Mouse (Mus musculus): ENCODE data around the gene Rsad1.

Rsad1 gene

DNA sequence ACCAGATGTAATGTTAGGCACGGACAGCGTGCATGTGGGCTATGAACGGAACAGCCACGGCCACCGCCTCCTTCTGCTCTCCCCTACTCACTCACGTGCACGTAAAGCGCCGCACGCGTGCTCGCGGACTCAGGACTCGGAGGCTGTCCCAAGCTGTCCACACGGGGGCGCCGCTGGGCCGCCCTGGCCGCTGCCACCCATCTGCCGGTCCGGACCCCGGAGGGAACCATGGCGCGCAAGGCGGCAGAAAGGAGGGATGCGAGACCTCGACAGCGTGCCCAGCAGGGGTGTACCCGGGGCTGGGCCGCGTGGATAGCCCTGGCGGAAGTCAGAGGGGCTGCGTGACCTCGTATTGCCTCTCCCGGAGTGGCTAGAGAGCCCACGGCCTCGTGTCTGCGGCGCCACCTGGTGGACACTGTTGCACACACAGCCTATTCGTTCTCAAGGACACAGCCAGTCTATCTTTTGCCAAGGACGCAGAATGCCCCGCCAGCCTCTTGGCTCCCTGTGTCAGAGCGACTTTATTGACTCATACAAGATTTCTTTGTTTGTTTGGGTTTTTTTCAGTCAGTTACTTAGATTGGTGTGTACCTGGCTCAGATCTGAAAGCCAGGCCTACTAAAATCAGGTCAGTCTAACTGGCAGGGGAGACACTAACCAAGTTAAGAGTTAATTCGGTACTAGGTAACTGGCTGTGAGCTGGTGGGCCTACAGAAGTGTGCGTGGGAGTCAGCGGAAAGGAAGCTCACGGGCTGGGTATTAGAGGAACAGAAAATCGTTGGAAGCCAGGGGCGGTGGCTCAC, at the start of gene Rsad1:
Gene Rsad1, minus strand, starts transcription at position 368 of the 803 bp plus-strand sequence.
- DNase-seq (ENCODE audit: low read depth, low spot score), result peak; percentile 97

GRCm38 (mm10) chr11:94598437-94599120, 49.5 kb upstream of the Rsad1 start:
- no peak for DNase-seq (ENCODE audit: low read depth, low spot score)

DNA sequence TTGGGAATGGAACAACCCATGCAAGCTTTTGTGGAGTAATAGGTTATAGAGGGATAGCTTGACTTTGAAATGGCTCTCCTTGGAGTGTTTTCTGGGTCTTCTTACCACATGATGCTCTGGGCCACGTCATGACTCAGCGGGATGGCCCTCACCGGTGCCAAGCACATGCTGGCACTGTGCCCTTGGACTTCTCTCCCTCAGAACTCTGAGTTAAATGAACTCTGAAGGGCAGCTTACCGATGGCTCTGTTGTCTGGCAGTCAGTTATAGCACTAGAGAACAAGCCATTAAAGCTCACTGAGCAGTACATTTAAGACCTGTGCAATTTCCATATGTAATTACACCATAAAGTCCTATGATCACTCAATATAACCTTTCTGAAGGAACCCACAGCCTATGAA, 48.3 kb upstream of the Rsad1 start:
- DNase-seq (ENCODE audit: low read depth, low spot score), result peak; percentile 74

- DNase-seq (ENCODE audit: low read depth, low spot score), result peak; percentile 34
These were observed 47.3 kb upstream of the Rsad1 start for GRCm38 (mm10) chr11:94596311-94596852.

GRCm38 (mm10) chr11:94587511-94587910, 38.5 kb upstream of the Rsad1 start:
- DNase-seq (ENCODE audit: low read depth, low spot score), result no peak

DNA sequence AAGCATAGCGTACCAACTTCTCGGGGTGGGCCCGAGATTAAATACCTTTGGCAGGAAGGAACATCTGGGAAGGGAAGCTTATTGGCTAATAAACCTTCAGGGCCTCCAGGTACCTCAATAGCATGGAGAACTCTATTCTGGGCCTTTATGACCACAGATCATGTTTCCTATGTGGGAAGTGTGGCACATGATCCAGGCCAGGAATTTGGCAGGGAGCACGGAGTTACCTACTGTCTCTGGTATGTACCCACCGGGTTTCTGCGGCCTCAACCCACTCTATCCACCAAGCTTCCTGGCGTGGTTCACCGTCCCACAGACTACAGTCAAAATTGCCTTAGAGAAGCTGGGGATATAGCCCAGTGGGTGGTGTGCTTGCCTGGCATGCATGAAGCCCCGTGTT, 36.0 kb upstream of the Rsad1 start:
- no peak for DNase-seq (ENCODE audit: low read depth, low spot score)

DNA sequence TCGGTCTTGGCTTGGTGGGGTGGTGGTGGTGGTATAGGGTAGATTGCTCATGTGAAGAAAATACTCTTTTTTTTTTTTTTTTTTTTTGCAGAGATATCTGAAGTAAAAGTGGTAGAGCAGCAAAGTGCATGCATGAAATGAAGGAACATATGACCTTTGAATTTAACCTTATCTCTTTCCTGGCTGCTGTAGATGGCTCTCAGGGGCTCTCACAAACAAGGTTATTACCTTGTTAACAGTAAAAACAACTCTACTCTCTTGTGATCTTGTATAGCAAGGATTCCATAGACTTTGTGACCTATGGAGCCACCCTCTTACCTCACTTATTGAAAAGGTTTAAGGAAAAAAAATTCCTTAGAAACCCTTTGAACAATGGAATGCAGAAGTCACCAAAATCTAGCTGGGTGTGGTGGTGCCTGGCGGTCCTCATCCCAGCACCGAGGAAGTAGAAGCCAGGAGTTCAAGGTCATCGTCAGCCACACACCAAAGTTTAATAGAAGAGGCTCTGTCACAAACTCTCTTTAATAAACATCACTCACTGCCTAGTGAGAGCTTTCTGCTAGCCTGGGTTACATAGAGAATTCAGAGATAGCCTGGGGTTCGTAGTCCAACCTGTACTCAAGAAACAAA, 31.2 kb upstream of the Rsad1 start:
- DNase-seq (ENCODE audit: low read depth, low spot score), result no peak

DNA sequence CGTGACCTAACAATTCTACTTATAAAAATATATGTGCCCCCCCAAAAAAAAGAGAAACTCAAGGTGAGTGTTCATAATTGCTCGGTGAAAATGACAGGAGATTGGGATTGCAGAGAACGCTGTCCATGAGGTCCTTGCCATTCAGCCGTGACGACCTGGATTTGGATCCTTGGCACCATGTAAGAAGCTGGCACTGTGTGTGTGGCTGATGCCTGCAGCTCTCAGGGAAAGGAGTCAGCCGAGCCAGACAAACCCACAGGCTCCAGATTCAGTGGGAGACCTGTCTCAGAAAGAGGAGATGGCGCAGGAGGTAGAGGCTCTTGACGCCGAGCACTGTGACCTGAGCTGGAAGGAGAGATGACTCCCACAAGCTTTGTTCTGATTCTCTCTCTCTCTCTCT, 27.3 kb upstream of the Rsad1 start:
- no peak for DNase-seq (ENCODE audit: low read depth, low spot score)

- DNase-seq (ENCODE audit: low read depth, low spot score), result no peak
These were observed 26.0 kb upstream of the Rsad1 start for GRCm38 (mm10) chr11:94575036-94575435.

DNA sequence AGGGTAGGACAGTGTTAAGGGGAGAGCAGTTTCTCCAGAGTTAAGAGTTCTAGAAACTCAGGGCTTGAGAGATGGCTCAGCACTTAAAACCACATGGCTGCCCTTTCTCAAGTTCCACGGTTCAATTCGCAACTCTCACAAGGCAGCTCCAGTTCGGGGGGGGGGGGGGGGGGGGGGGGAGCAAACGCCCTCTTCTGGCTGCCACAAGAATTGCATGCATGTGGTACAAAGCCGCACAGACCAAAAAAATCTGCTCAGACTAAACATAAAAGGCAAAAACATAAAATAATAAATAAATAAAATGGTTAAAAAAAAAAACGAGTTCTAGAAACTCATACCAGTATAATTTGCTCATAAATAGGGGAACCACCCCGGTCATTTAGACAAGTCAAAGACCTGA, 25.5 kb upstream of the Rsad1 start:
- no peak for DNase-seq (ENCODE audit: low read depth, low spot score)

DNA sequence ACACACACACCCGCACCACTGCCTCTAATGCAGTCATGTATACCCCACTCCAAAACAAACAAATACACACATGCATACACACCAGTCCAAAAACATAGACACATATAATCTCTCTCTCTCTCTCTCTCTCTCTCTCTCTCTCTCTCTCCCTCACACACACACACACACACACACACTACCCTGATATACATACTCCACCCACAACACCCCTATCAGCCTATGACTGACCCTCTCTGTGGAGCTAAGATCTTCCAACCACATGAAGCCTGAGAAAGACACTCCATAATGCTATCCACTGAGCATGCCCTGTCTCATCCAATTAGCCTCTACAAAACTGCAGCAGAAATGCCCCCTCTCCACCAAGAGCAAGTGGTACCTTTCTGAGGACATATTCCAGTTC, 22.8 kb upstream of the Rsad1 start:
- DNase-seq (ENCODE audit: low read depth, low spot score), result no peak

GRCm38 (mm10) chr11:94570612-94571011, 21.6 kb upstream of the Rsad1 start:
- no peak for DNase-seq (ENCODE audit: low read depth, low spot score)

DNA sequence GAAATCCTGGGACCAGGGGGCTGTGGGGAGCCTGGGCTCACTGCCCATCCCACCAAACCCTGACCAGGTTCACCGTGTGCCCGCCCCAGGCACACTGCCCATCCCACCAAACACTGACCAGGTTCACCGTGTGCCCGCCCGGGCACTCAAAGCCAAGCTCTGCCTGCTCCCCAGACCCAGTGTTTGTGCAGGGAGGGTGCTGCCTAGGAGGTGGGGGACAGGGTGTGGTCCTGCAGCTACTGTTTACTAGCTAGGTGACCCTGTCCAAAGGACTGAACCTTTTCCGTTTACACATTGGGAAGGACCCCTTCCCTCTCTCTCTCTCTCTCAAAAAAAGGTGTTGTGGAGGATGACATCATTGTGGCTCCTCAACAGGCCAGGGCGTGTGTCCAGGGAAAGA, 18.3 kb upstream of the Rsad1 start:
- DNase-seq (ENCODE audit: low read depth, low spot score), result no peak

DNA sequence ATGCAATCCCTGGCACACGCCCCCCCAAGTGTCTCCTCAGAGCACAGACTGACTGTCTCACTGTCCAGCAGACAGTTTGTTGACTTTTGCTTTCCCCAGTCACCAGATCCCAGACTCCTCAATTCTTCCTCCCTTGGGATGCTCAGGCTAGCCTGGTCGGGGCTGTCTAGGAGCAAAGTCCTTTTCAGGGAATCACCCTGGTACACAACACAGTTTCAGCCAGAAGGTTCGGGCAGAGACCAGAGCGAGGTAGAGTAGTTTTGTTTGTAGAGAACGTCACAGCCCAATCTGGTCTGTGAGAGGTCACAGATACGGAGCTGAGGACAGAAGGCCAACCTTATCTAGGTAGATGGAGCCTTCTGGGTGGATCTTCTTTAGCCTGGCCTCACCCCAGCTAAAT, 17.5 kb upstream of the Rsad1 start:
- no peak for DNase-seq (ENCODE audit: low read depth, low spot score)

- DNase-seq (ENCODE audit: low read depth, low spot score), result no peak
These were observed 16.1 kb upstream of the Rsad1 start for GRCm38 (mm10) chr11:94565151-94565479.

DNA sequence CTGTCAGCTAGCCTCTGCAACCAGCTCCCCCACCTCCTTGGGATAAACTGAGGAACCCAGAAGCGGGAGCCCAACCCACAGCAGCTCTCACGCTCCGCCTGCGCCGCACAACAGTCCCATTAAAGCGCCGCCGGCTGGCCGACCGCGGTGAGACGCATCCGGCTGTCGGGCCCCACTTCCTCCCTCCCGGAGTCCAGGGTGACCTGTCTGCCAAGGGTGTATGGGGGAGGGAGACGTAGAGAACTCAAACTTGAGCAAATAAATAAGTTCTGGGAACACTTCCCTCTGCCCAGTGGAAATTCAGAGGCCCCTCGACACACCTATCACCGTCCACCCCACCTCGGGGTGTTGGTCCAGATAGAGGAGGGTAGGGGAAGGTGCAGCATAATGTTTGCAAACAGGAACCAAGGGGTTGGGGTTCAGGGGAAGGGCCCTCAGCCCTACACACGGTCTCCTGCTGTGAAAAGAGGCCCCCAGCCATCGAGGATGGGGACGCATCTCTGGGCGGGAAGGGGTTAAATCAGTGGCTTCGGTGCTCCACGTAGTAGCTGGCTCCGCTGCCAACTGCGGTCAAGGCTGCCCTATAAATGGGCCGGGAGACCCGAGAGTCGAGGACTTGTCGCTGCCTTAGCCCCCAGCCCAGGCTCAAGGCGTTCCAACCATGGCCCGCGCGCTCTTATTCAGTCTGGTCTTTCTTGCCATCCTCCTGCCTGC, 15.5 kb upstream of the Rsad1 start, which contains the start of gene Chad:
Gene Chad, plus strand, starts transcription at position 611 of the 714 bp plus-strand sequence.
- no peak for DNase-seq (ENCODE audit: low read depth, low spot score)

DNA sequence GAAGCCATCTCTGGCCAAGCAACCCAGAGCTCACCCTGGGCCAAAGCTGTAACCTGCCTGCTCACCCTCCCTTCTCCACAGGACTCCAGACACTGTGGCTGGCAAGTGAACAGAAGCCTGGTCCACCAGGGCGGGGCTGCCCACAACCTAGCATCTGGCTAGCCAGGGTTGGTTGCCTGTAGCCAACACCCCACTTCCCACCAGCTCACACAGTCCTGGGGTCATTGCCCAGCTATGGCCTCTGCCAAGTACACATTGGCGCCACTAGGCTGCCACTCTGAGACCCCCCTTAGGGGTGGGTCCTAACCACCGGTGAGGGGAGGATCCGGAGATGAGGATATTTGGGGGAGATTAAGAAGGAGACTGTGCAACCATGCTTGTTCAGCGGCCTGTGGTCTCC, 14.8 kb upstream of the Rsad1 start:
- no peak for DNase-seq (ENCODE audit: low read depth, low spot score)

DNA sequence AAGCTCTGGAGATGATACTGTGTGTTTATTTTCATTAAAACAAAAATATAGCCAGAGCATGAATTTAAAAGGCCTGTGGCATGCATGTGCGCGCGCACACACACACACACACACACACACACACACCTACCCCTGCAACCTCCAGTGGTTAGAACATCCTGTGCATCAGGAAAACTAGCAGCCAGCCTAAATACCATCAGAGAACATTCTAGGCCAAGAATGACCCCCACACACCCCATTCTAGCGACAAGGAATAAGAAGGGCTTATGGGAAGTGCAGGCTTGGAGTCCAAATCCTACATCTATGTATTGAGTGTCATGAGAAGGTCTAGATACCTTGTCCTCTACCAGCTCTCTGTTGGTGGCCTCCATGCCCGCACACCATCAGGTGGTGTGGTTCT, 14.3 kb upstream of the Rsad1 start:
- DNase-seq (ENCODE audit: low read depth, low spot score), result no peak

- DNase-seq (ENCODE audit: low read depth, low spot score), result no peak
These were observed 9.2 kb upstream of the Rsad1 start for GRCm38 (mm10) chr11:94558226-94558625.

GRCm38 (mm10) chr11:94550442-94550744, 1.3 kb upstream of the Rsad1 start:
- DNase-seq (ENCODE audit: low read depth, low spot score), result peak; percentile 77

GRCm38 (mm10) chr11:94549691-94550441, 811 bp upstream of the Rsad1 start:
- DNase-seq (ENCODE audit: low read depth, low spot score), result peak; percentile 38

Measured in 3T3-L1 (cell line).